Mouse (Mus musculus) bone marrow macrophage, adult 2 months (primary cell): ENCODE data around the gene Ms4a6d.

Experiments
- CTCF ChIP-seq: IDR thresholded peaks from 2 replicates; pipeline ENCODE4 v1.5.1; 2012; ENCODE audit warnings: low read depth, mild to moderate bottlenecking, low read length, moderate library complexity
- POLR2A ChIP-seq: IDR thresholded peaks from 2 replicates; pipeline ENCODE4 v1.6.1; 2012; ENCODE audit warnings: mild to moderate bottlenecking, low read depth, low read length, borderline replicate concordance

- no peak for TF ChIP-seq CTCF
- TF ChIP-seq POLR2A, result no peak
Observed at GRCm38 (mm10) chr19:11537336-11537735, 67.3 kb downstream of the Ms4a6d start.
